Mouse (Mus musculus) right cerebral cortex, adult 18-20 months (tissue): ENCODE data around the gene Vmn1r148.
"Not testable (repeated sequence)": the region's sequence is repeated elsewhere in the genome, so short reads cannot be mapped to it uniquely, and the experiment has no call there.

Experiments used
- DNase-seq: peaks from one replicate; pipeline ENCODE4 v3.0.0; 2022; ENCODE audit warnings: mixed read lengths

Gene Vmn1r148

DNA sequence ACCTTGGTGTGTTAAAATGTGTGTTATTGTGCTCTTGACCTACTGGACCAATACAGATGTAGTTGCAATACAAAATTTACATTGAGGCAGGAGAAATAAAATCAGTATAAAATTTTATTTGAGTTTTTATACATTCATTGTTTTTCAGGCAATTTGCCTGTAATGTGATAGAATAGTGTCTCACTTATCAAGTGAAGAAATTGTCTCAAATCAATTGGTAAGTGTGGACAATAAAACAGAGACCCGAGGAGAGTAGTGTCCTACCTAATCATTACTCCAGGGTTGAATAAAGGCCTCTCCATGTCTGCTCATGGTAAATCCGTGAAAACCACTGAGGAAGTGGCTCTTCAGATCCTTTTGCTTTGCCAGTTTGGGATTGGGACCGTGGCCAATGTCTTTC is at the start of gene Vmn1r148:
TSS of gene Vmn1r148 (plus strand) at position 301 of the 400 bp plus-strand sequence.
- not testable (repeated sequence) for DNase-seq

DNA sequence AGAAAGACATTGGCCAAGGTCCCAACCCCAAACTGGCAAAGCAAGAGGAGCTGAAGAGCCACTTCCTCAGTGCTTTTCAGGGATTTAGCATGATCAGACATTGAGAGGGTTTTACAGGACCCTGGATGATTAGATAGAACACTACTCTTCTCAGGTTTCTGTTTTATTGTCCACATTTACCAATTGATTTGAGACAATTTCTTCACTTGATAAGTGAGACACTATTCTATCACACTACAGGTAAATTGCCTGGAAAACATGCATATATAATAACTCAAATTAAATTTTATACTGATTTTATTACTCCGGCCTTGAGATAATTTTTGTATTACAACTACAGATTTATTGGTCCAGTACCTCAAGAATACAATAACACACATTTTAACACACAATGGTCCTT is 42.4 kb upstream of the Vmn1r148 start, which contains the start of gene Gm8660:
TSS of gene Gm8660 (minus strand) at position 101 of the 400 bp plus-strand sequence.
- DNase-seq = not testable (repeated sequence)

DNA sequence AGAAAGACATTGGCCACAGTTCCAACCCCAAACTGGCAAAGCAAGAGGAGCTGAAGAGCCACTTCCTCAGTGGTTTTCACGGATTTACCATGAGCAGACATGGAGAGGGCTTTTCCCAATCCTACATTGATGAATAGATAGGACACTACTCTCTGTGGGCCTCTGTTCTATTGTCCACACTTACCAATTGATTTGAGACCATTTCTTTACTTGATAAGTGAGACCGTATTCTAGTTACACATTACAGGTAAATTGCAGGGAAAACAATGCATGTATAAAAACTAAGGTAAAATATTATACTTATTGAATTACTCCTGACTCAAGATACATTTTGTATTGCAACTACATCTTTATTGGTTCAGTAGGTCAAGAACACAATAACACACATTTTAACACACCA is 24.7 kb downstream of the Vmn1r148 start, which contains the start of gene Vmn1r149:
TSS of gene Vmn1r149 (minus strand) at position 101 of the 400 bp plus-strand sequence.
- not testable (repeated sequence) for DNase-seq

DNA sequence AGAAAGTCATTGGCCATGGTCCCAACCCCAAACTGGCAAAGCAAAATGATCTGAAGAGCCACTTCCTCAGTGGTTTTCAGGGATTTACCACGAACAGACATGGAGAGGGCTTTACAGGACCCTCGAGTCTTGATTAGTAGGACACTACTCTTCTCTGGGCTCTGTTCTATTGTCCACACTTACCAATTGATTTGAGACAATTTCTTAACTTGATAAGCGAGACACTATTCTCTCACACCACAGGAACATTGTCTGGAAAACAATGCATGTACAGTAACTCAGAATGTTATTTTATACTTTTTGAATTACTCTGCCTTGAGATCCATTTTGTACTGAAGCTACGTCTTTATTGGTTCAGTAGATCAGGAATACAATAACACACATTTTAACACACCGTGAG is 50.6 kb downstream of the Vmn1r148 start, which contains the start of gene Gm10665:
TSS of gene Gm10665 (minus strand) at position 101 of the 400 bp plus-strand sequence.
- DNase-seq = not testable (repeated sequence)
